Comparison of ENCODE assay signal across 21 mouse cellular contexts in genomic region chr13:70517651-70518050, GRCm38 (mm10).
A peak's percentile ranks its signal among the peaks of the same experiment; 100 is the strongest.
DNase-seq lines count a peak whose midpoint lies in the region; ATAC-seq lines count a peak whose summit lies in the region.
"Had no signal": no experiment of that assay in that cellular context is flagged by ENCODE, and none has a peak within 500 bp of the region (broad histone marks: within the 10 kb centered on the region; RNA-seq: fewer than 3 reads in every experiment).

No protein-coding gene starts in this region.

- H3K4me3 ChIP-seq in embryonic facial prominence, embryonic 14.5 days (ENCODE audit: low read depth, low read length) = no peak overlapping the region
- H3K4me3 ChIP-seq in embryonic facial prominence, embryonic 10.5 days = no peak overlapping the region
- H3K4me3 ChIP-seq in hindbrain, embryonic 15.5 days = no peak overlapping the region
- H3K4me3 ChIP-seq in hindbrain, embryonic 13.5 days = no peak overlapping the region
- H3K4me3 ChIP-seq in midbrain, embryonic 14.5 days (replicated peaks; ENCODE audit: low read depth, low read length) = no peak overlapping the region
- H3K4me3 ChIP-seq in midbrain, embryonic 11.5 days (ENCODE audit: low read depth, low read length) = no peak overlapping the region
- H3K4me3 ChIP-seq in kidney, embryonic 16.5 days (ENCODE audit: low read length) = no peak overlapping the region
- H3K4me3 ChIP-seq: embryonic facial prominence, embryonic 13.5 days; heart, embryonic 10.5 days had no signal

- H3K4me2 ChIP-seq in embryonic facial prominence, embryonic 14.5 days (ENCODE audit: low read depth, low read length) = no peak overlapping the region
- H3K4me2 ChIP-seq in hindbrain, embryonic 15.5 days = no peak overlapping the region
- H3K4me2 ChIP-seq in hindbrain, embryonic 13.5 days = no peak overlapping the region
- H3K4me2 ChIP-seq in midbrain, embryonic 14.5 days (ENCODE audit: low read length) = no peak overlapping the region
- no peak overlapping the region for H3K4me2 ChIP-seq in midbrain, embryonic 11.5 days
- no peak overlapping the region for H3K4me2 ChIP-seq in kidney, embryonic 16.5 days (replicated peaks; ENCODE audit: low read depth, low read length)
- H3K4me2 ChIP-seq: embryonic facial prominence, embryonic 13.5 days had no signal

- no peaks in the 10 kb centered on the region for H3K36me3 ChIP-seq in embryonic facial prominence, embryonic 14.5 days (ENCODE audit: control insufficient read depth, insufficient read depth, low read length)
- no peaks in the 10 kb centered on the region for H3K36me3 ChIP-seq in embryonic facial prominence, embryonic 10.5 days (replicated peaks)
- no peaks in the 10 kb centered on the region for H3K36me3 ChIP-seq in hindbrain, embryonic 15.5 days
- H3K36me3 ChIP-seq in hindbrain, embryonic 13.5 days = no peaks in the 10 kb centered on the region
- H3K36me3 ChIP-seq in midbrain, embryonic 14.5 days (ENCODE audit: control insufficient read depth, insufficient read depth, low read length) = no peaks in the 10 kb centered on the region
- no peaks in the 10 kb centered on the region for H3K36me3 ChIP-seq in midbrain, embryonic 11.5 days (ENCODE audit: control insufficient read depth, insufficient read depth, low read length)
- H3K36me3 ChIP-seq in kidney, embryonic 16.5 days (ENCODE audit: insufficient read depth, low read length) = no peaks in the 10 kb centered on the region
- H3K36me3 ChIP-seq: embryonic facial prominence, embryonic 13.5 days; G1E; heart, embryonic 10.5 days had no signal

- ATAC-seq in embryonic facial prominence, embryonic 14.5 days (ENCODE audit: low read depth) = no peak
- 0 out of 2 replicates have a peak, but pooled peaks have one; percentile 59 for ATAC-seq in hindbrain, embryonic 15.5 days (ENCODE audit: low FRiP score, low read depth)
- no peak for ATAC-seq in hindbrain, embryonic 13.5 days (ENCODE audit: low FRiP score)
- ATAC-seq in midbrain, embryonic 14.5 days (ENCODE audit: low FRiP score, low TSS enrichment) = no peak
- no peak for ATAC-seq in midbrain, embryonic 11.5 days (ENCODE audit: low FRiP score)
- ATAC-seq in kidney, embryonic 16.5 days (ENCODE audit: low FRiP score, low TSS enrichment) = no peak
- ATAC-seq: CD4-positive, CD25-positive, alpha-beta regulatory T cell, adult 4 months; forebrain, embryonic 14.5 days had no signal

- H3K9ac ChIP-seq in embryonic facial prominence, embryonic 14.5 days (ENCODE audit: low read depth, low read length) = no peak overlapping the region
- H3K9ac ChIP-seq in hindbrain, embryonic 15.5 days = no peak overlapping the region
- no peak overlapping the region for H3K9ac ChIP-seq in hindbrain, embryonic 13.5 days
- no peak overlapping the region for H3K9ac ChIP-seq in midbrain, embryonic 14.5 days (replicated peaks; ENCODE audit: low read length)
- H3K9ac ChIP-seq in midbrain, embryonic 11.5 days (ENCODE audit: low read length) = no peak overlapping the region
- no peak overlapping the region for H3K9ac ChIP-seq in kidney, embryonic 16.5 days (replicated peaks; ENCODE audit: low read length)
- H3K9ac ChIP-seq: embryonic facial prominence, embryonic 13.5 days had no signal

- no peaks in the 10 kb centered on the region for H3K9me3 ChIP-seq in embryonic facial prominence, embryonic 14.5 days (ENCODE audit: control insufficient read depth, low read length)
- no peaks in the 10 kb centered on the region for H3K9me3 ChIP-seq in embryonic facial prominence, embryonic 10.5 days
- H3K9me3 ChIP-seq in hindbrain, embryonic 15.5 days = no peaks in the 10 kb centered on the region
- no peaks in the 10 kb centered on the region for H3K9me3 ChIP-seq in hindbrain, embryonic 13.5 days
- H3K9me3 ChIP-seq in midbrain, embryonic 14.5 days (ENCODE audit: control insufficient read depth, low read length) = no peaks in the 10 kb centered on the region
- no peaks in the 10 kb centered on the region for H3K9me3 ChIP-seq in midbrain, embryonic 11.5 days (ENCODE audit: control insufficient read depth, low read length)
- no peaks in the 10 kb centered on the region for H3K9me3 ChIP-seq in kidney, embryonic 16.5 days (ENCODE audit: low read length)
- H3K9me3 ChIP-seq: embryonic facial prominence, embryonic 13.5 days; heart, embryonic 10.5 days had no signal

- no peak overlapping the region for H3K27ac ChIP-seq in embryonic facial prominence, embryonic 14.5 days (replicated peaks; ENCODE audit: low read depth, low read length)
- no peak overlapping the region for H3K27ac ChIP-seq in embryonic facial prominence, embryonic 10.5 days (replicated peaks)
- no peak overlapping the region for H3K27ac ChIP-seq in hindbrain, embryonic 15.5 days (replicated peaks)
- no peak overlapping the region for H3K27ac ChIP-seq in hindbrain, embryonic 13.5 days
- H3K27ac ChIP-seq in midbrain, embryonic 14.5 days (replicated peaks; ENCODE audit: low read depth, low read length) = no peak overlapping the region
- no peak overlapping the region for H3K27ac ChIP-seq in midbrain, embryonic 11.5 days (ENCODE audit: low read depth, low read length)
- H3K27ac ChIP-seq in kidney, embryonic 16.5 days (ENCODE audit: low read length) = no peak overlapping the region
- H3K27ac ChIP-seq: embryonic facial prominence, embryonic 13.5 days; heart, embryonic 10.5 days had no signal

- WGBS in embryonic facial prominence, embryonic 14.5 days = 29% methylated on average over 2 of the region's 2 CpGs
- WGBS in embryonic facial prominence, embryonic 10.5 days = 64% methylated on average over 2 of the region's 2 CpGs
- WGBS in hindbrain, embryonic 15.5 days = 41% methylated on average over 2 of the region's 2 CpGs
- WGBS in hindbrain, embryonic 13.5 days = 44% methylated on average over 2 of the region's 2 CpGs
- WGBS in midbrain, embryonic 14.5 days = 25% methylated on average over 2 of the region's 2 CpGs
- 36% methylated on average over 2 of the region's 2 CpGs for WGBS in midbrain, embryonic 11.5 days
- 74% methylated on average over 2 of the region's 2 CpGs for WGBS in kidney, embryonic 16.5 days

- no peaks in the 10 kb centered on the region for H3K27me3 ChIP-seq in embryonic facial prominence, embryonic 14.5 days (replicated peaks; ENCODE audit: control insufficient read depth, insufficient read depth, low read length)
- no peaks in the 10 kb centered on the region for H3K27me3 ChIP-seq in embryonic facial prominence, embryonic 10.5 days (replicated peaks; ENCODE audit: low read depth, poor library complexity, severe bottlenecking)
- H3K27me3 ChIP-seq in hindbrain, embryonic 15.5 days = no peaks in the 10 kb centered on the region
- no peaks in the 10 kb centered on the region for H3K27me3 ChIP-seq in hindbrain, embryonic 13.5 days
- H3K27me3 ChIP-seq in midbrain, embryonic 14.5 days (ENCODE audit: control insufficient read depth, insufficient read depth, low read length) = no peaks in the 10 kb centered on the region
- H3K27me3 ChIP-seq in midbrain, embryonic 11.5 days (ENCODE audit: control insufficient read depth, insufficient read depth, low read length) = no peaks in the 10 kb centered on the region
- H3K27me3 ChIP-seq in kidney, embryonic 16.5 days (ENCODE audit: insufficient read depth, low read length) = no peaks in the 10 kb centered on the region
- H3K27me3 ChIP-seq: embryonic facial prominence, embryonic 13.5 days had no signal

- H3K4me1 ChIP-seq in embryonic facial prominence, embryonic 14.5 days (ENCODE audit: control insufficient read depth, insufficient read depth, low read length) = no peaks in the 10 kb centered on the region
- no peaks in the 10 kb centered on the region for H3K4me1 ChIP-seq in embryonic facial prominence, embryonic 10.5 days
- no peaks in the 10 kb centered on the region for H3K4me1 ChIP-seq in hindbrain, embryonic 15.5 days (replicated peaks)
- H3K4me1 ChIP-seq in hindbrain, embryonic 13.5 days (replicated peaks) = 0 out of 2 replicates have a peak, but pooled peaks cover 7% of the 10 kb centered on the region
- no peaks in the 10 kb centered on the region for H3K4me1 ChIP-seq in midbrain, embryonic 14.5 days (ENCODE audit: control insufficient read depth, insufficient read depth, low read length)
- H3K4me1 ChIP-seq in midbrain, embryonic 11.5 days (ENCODE audit: control insufficient read depth, insufficient read depth, low read length) = no peaks in the 10 kb centered on the region
- no peaks in the 10 kb centered on the region for H3K4me1 ChIP-seq in kidney, embryonic 16.5 days (ENCODE audit: insufficient read depth, low read length)
- H3K4me1 ChIP-seq: embryonic facial prominence, embryonic 13.5 days; heart, embryonic 10.5 days had no signal

- DNase-seq in embryonic facial prominence, embryonic 14.5 days (ENCODE audit: low spot score) = peak; percentile 17
- no peak for DNase-seq in embryonic facial prominence, embryonic 10.5 days (ENCODE audit: low spot score)
- peak; percentile 51 for DNase-seq in midbrain, embryonic 14.5 days
- no peak for DNase-seq in midbrain, embryonic 11.5 days (ENCODE audit: low spot score, missing footprints)
- peak; percentile 17 for DNase-seq in R1 (ENCODE audit: low read depth, low spot score)
- DNase-seq: adrenal gland, postnatal 10 days; B cell, adult 2 months; cerebellum, adult 11-12 months; cerebellum, adult 9-10 months; cerebellum, postnatal 25 days; gastrocnemius, postnatal 36 days; heart, adult 18-20 months; heart, postnatal 10 days had no signal

Comparison
In these comparisons a context has a peak if more than half of its experiments do, and no peak if none do; other contexts are left out.
1. DNase-seq: peak in embryonic facial prominence, embryonic 14.5 days (single experiment), midbrain, embryonic 14.5 days (single experiment) and R1 (single experiment); none in embryonic facial prominence, embryonic 10.5 days (single experiment) and midbrain, embryonic 11.5 days (single experiment).